Mouse (Mus musculus) brain, embryonic 14.5 days (tissue): ENCODE measurements around the gene Fis1.

ENCODE experiments used
- CTCF ChIP-seq: fragments of 200-500 bp; IDR thresholded peaks from 2 replicates; pipeline ENCODE4 v1.5.1; 2012; ENCODE audit warnings: inconsistent platforms, mild to moderate bottlenecking, moderate library complexity, borderline replicate concordance; ENCODE audit not compliant: insufficient read depth, insufficient read length; ENCODE audit errors: extremely low read depth
- POLR2A ChIP-seq: fragments of 200-500 bp; IDR thresholded peaks from 2 replicates; pipeline ENCODE4 v1.6.1; 2012; ENCODE audit warnings: mild to moderate bottlenecking, inconsistent platforms, borderline replicate concordance; ENCODE audit not compliant: poor library complexity, insufficient read depth, insufficient read length, severe bottlenecking; ENCODE audit errors: extremely low read depth

DNA sequence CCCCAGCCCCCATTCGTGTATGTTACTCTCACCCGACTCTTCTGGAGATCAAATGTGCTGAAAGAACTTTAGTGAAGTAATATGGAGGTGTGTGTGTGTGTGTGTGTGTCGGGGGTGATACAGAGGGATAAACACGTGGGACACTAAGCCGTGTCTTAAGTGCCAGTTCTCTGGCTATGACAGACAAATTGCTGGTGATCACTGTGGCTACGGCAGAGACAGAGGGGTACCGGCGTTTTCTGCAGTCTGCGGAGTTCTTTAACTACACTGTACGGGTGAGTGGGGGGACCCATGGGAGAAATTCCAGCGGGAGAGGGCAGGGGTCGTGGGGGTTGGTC lies 34.8 kb downstream of the Fis1 start, which contains the start of gene Znhit1:
- no peak for TF ChIP-seq CTCF
- no peak for TF ChIP-seq POLR2A
